Mouse (Mus musculus) gastrocnemius, adult 8-10 months (tissue): ENCODE data around the gene Mcl1. TPM values are rescaled to one million over a fixed set of nuclear protein-coding genes. Genes with fewer than 3 reads are reported as not detected.
A peak's percentile ranks its signal among the peaks of the same experiment; 100 is the strongest.
"Not testable (repeated sequence)": the region's sequence is repeated elsewhere in the genome, so short reads cannot be mapped to it uniquely, and the experiment has no call there.

ENCODE experiments used
- DNase-seq, 2 experiments: peaks; one replicate each; pipeline ENCODE4 v3.0.0; 2022; ENCODE audit warnings: low spot score in 2 of 2
- total RNA-seq, 4 experiments: library from RNA; stranded (reverse); gene quantifications; 2 replicates each; pipeline ENCODE4 v1.2.4; 2022

Mcl1 gene
- total RNA-seq, 4 experiments from 2014 or later, result 95.7 to 113 (median 106) TPM

- DNase-seq, result no peak
These were observed 7.7 kb downstream of the Mcl1 start for GRCm38 (mm10) chr3:95666124-95666844.

- DNase-seq, result no peak
These were observed 8.9 kb downstream of the Mcl1 start for GRCm38 (mm10) chr3:95667521-95667920.

- no peak for DNase-seq
These were observed 9.4 kb downstream of the Mcl1 start for GRCm38 (mm10) chr3:95668026-95668425.

GRCm38 (mm10) chr3:95668589-95669308 is 10.2 kb downstream of the Mcl1 start:
- DNase-seq, result no peak

GRCm38 (mm10) chr3:95669309-95669665 is 10.7 kb downstream of the Mcl1 start:
- DNase-seq, result no peak

- DNase-seq, result not testable (repeated sequence)
These were observed 11.8 kb downstream of the Mcl1 start for GRCm38 (mm10) chr3:95670419-95670818.

GRCm38 (mm10) chr3:95671201-95671600 is 12.6 kb downstream of the Mcl1 start:
- no peak for DNase-seq

GRCm38 (mm10) chr3:95672461-95672860 is 13.9 kb downstream of the Mcl1 start:
- DNase-seq, result no peak

- no peak for DNase-seq
These were observed 14.5 kb downstream of the Mcl1 start for GRCm38 (mm10) chr3:95672861-95673706.

GRCm38 (mm10) chr3:95673707-95674211 is 15.2 kb downstream of the Mcl1 start:
- DNase-seq, result no peak

- DNase-seq, result peak; percentile 70 to 82
These were observed 15.6 kb downstream of the Mcl1 start for GRCm38 (mm10) chr3:95674236-95674635.

GRCm38 (mm10) chr3:95674812-95675211 is 16.2 kb downstream of the Mcl1 start:
- no peak for DNase-seq

- peak; percentile 82 to 85 for DNase-seq
These were observed 16.9 kb downstream of the Mcl1 start for GRCm38 (mm10) chr3:95675301-95676092.

- peak; percentile 78 for DNase-seq
These were observed 18.3 kb downstream of the Mcl1 start for GRCm38 (mm10) chr3:95676745-95677419.

- DNase-seq, result no peak
These were observed 19.0 kb downstream of the Mcl1 start for GRCm38 (mm10) chr3:95677420-95678090.

- DNase-seq, result no peak
These were observed 21.0 kb downstream of the Mcl1 start for GRCm38 (mm10) chr3:95679551-95679950.

- DNase-seq, result no peak
These were observed 22.1 kb downstream of the Mcl1 start for GRCm38 (mm10) chr3:95680673-95681072.

GRCm38 (mm10) chr3:95681365-95681764 is 22.8 kb downstream of the Mcl1 start:
- DNase-seq, result no peak

GRCm38 (mm10) chr3:95682878-95683277 is 24.3 kb downstream of the Mcl1 start:
- DNase-seq, result no peak

GRCm38 (mm10) chr3:95684846-95685245 is 26.3 kb downstream of the Mcl1 start:
- no peak for DNase-seq
